Mouse (Mus musculus): ENCODE results near the gene Iqschfp.

DNA sequence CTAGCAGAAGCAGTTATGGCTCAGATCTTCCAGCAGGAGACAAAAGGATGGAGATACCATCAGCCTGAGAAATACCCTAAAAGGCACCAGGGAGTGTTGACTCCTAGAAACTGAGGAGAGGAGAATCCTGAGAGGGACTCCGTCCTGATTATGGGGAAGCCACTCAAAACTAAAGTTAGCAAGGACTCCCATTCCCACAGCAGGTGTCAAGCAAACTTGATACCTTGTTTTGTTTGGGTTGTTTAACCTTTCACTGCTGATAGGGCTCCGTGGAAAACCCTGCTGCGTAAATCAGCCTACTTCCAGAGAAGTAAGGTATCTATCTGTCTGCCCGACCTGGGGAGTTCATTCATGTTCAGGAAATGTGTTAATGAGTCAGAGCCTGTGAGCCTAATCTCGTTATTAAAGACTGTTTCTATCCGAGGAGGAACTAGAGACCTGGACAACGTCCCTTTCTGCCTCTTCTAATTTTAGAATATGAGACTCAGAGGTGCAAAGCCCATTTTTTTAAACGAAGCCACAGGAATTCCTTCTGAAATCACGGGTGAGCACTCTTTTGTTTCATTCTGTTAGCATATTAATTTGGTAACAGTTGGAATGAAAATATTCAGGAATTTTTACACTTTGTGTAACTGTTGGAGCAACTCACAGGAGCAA is 765.7 kb downstream of the Iqschfp start:
- TF ChIP-seq GATA1 (IDR thresholded peaks at IDR 0.05; ENCODE audit: borderline replicate concordance, low read length) (no peak), FLI1 (IDR thresholded peaks at IDR 0.05; ENCODE audit: low read length) (no peak)

All from megakaryocyte, embryonic 14.5 days (primary cell).